Mouse (Mus musculus): Measurements from ENCODE around the gene Atp11a. TPM values are rescaled to one million over a fixed set of nuclear protein-coding genes. Genes with fewer than 3 reads are reported as not detected.

Gene Atp11a
- polyA plus RNA-seq, 1 experiment from 2014 or later: 7.0 TPM

GRCm38 (mm10) chr8:12856038-12856437 is 99.2 kb downstream of the Atp11a start:
- no peaks in the 10 kb centered on the region for H3K4me1 ChIP-seq (replicated peaks; ENCODE audit: control insufficient read depth, insufficient read depth, low read length)
- WGBS: 77% methylated on average over 15 of the region's 15 CpGs
- H3K4me3 ChIP-seq (ENCODE audit: low read depth, low read length): no peak overlapping the region
- peaks cover 24% of the 10 kb centered on the region; the same call in 1 of the 2 replicates for H3K27me3 ChIP-seq (replicated peaks; ENCODE audit: control insufficient read depth, insufficient read depth, low read length)
- H3K9ac ChIP-seq (ENCODE audit: low read depth, low read length): no peak overlapping the region
- no peak for DNase-seq (ENCODE audit: low spot score)
- H3K9me3 ChIP-seq (ENCODE audit: control insufficient read depth, low read length): no peaks in the 10 kb centered on the region
- no peaks in the 10 kb centered on the region for H3K36me3 ChIP-seq (ENCODE audit: control insufficient read depth, insufficient read depth, low read length)
- no peak overlapping the region for H3K27ac ChIP-seq (ENCODE audit: low read depth, low read length)
- H3K4me2 ChIP-seq: no peak overlapping the region
- ATAC-seq (replicated peaks; ENCODE audit: low FRiP score): no peak

DNA sequence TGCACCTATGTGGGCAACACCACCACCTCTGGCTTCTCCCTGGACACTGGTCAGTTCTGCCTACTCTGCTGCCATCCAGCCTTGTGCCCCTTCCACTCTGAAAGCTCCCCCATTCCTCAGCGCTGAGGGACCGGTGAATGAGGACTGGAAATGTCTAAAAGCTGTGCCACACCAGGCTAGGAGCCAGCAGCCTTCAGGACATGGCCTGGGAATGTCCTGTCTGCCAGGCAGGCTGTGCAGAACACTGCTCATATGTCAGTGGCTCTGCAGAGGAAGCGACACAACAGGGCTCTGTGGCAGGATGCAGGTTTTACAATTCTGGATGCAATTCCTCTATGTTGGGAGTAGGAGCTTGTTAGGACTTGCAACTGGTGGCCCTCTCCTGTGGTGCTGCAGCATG is 106.2 kb downstream of the Atp11a start:
- Histone ChIP-seq H3K9ac (ENCODE audit: low read depth, low read length) (no peak overlapping the region), H3K4me1 (replicated peaks; ENCODE audit: control insufficient read depth, insufficient read depth, low read length) (no peaks in the 10 kb centered on the region), H3K4me3 (ENCODE audit: low read depth, low read length) (no peak overlapping the region), H3K9me3 (ENCODE audit: control insufficient read depth, low read length) (no peaks in the 10 kb centered on the region), H3K27ac (ENCODE audit: low read depth, low read length) (no peak overlapping the region), H3K4me2 (no peak overlapping the region), H3K36me3 (ENCODE audit: control insufficient read depth, insufficient read depth, low read length) (no peaks in the 10 kb centered on the region), H3K27me3 (replicated peaks; ENCODE audit: control insufficient read depth, insufficient read depth, low read length) (peaks cover 30% of the 10 kb centered on the region)
- ATAC-seq (replicated peaks; ENCODE audit: low FRiP score) (no peak), DNase-seq (ENCODE audit: low spot score) (no peak)
- 88% methylated on average over 3 of the region's 3 CpGs for WGBS

- no peaks in the 10 kb centered on the region for H3K9me3 ChIP-seq (ENCODE audit: control insufficient read depth, low read length)
- no peak overlapping the region for H3K4me3 ChIP-seq (ENCODE audit: low read depth, low read length)
- no peaks in the 10 kb centered on the region for H3K36me3 ChIP-seq (ENCODE audit: control insufficient read depth, insufficient read depth, low read length)
- DNase-seq (ENCODE audit: low spot score): no peak
- no peak overlapping the region for H3K4me2 ChIP-seq
- 83% methylated on average over 14 of the region's 14 CpGs for WGBS
- H3K27me3 ChIP-seq (replicated peaks; ENCODE audit: control insufficient read depth, insufficient read depth, low read length): peaks cover 30% of the 10 kb centered on the region
- ATAC-seq (replicated peaks; ENCODE audit: low FRiP score): no peak
- H3K4me1 ChIP-seq (replicated peaks; ENCODE audit: control insufficient read depth, insufficient read depth, low read length): no peaks in the 10 kb centered on the region
- no peak overlapping the region for H3K9ac ChIP-seq (ENCODE audit: low read depth, low read length)
- no peak overlapping the region for H3K27ac ChIP-seq (ENCODE audit: low read depth, low read length)
Measured at GRCm38 (mm10) chr8:12863608-12864007, 106.8 kb downstream of the Atp11a start.

- Histone ChIP-seq H3K4me1 (replicated peaks; ENCODE audit: control insufficient read depth, insufficient read depth, low read length) (no peaks in the 10 kb centered on the region), H3K4me3 (ENCODE audit: low read depth, low read length) (no peak overlapping the region), H3K9me3 (ENCODE audit: control insufficient read depth, low read length) (no peaks in the 10 kb centered on the region), H3K36me3 (ENCODE audit: control insufficient read depth, insufficient read depth, low read length) (no peaks in the 10 kb centered on the region), H3K4me2 (no peak overlapping the region), H3K27me3 (replicated peaks; ENCODE audit: control insufficient read depth, insufficient read depth, low read length) (peaks cover 24% of the 10 kb centered on the region), H3K9ac (ENCODE audit: low read depth, low read length) (no peak overlapping the region), H3K27ac (ENCODE audit: low read depth, low read length) (no peak overlapping the region)
- WGBS: 80% methylated on average over 6 of the region's 6 CpGs
- ATAC-seq (replicated peaks; ENCODE audit: low FRiP score) (no peak), DNase-seq (ENCODE audit: low spot score) (no peak)
Measured at GRCm38 (mm10) chr8:12865790-12866189, 109.0 kb downstream of the Atp11a start.

GRCm38 (mm10) chr8:12869661-12870060 is 112.8 kb downstream of the Atp11a start:
- H3K27me3 ChIP-seq (replicated peaks; ENCODE audit: control insufficient read depth, insufficient read depth, low read length): peaks cover 30% of the 10 kb centered on the region
- peaks cover 5% of the 10 kb centered on the region for H3K4me1 ChIP-seq (replicated peaks; ENCODE audit: control insufficient read depth, insufficient read depth, low read length)
- no peak overlapping the region for H3K4me2 ChIP-seq
- ATAC-seq (replicated peaks; ENCODE audit: low FRiP score) (no peak), DNase-seq (ENCODE audit: low spot score) (no peak)
- H3K9me3 ChIP-seq (ENCODE audit: control insufficient read depth, low read length): no peaks in the 10 kb centered on the region
- no peak overlapping the region for H3K27ac ChIP-seq (ENCODE audit: low read depth, low read length)
- no peak overlapping the region for H3K9ac ChIP-seq (ENCODE audit: low read depth, low read length)
- WGBS: 69% methylated on average over 3 of the region's 3 CpGs
- no peak overlapping the region for H3K4me3 ChIP-seq (ENCODE audit: low read depth, low read length)
- H3K36me3 ChIP-seq (ENCODE audit: control insufficient read depth, insufficient read depth, low read length): no peaks in the 10 kb centered on the region

DNA sequence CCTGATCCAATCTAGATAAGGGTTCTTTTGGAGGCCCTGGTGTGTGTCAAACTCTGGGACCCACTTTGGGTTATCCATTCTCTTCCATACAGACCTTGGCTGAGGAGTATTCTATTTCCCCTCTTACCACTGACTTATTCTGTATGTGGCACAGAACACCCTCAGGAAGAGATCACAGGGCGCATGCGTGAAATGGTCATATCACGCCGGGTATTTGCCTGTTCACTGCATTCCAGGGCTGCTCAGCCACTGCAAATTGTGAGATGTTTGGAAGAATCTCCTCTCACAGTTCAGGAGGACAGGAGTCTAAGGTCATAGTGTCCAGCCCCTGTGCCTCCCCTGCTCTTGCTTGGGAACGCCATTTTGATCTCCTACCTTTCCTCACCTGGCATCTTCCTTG is 113.8 kb downstream of the Atp11a start:
- DNase-seq (ENCODE audit: low spot score): no peak
- ATAC-seq (replicated peaks; ENCODE audit: low FRiP score): no peak
- Histone ChIP-seq H3K4me3 (ENCODE audit: low read depth, low read length) (no peak overlapping the region), H3K4me2 (no peak overlapping the region), H3K27ac (ENCODE audit: low read depth, low read length) (no peak overlapping the region), H3K36me3 (ENCODE audit: control insufficient read depth, insufficient read depth, low read length) (no peaks in the 10 kb centered on the region), H3K9me3 (ENCODE audit: control insufficient read depth, low read length) (no peaks in the 10 kb centered on the region), H3K27me3 (replicated peaks; ENCODE audit: control insufficient read depth, insufficient read depth, low read length) (peaks cover 32% of the 10 kb centered on the region), H3K9ac (ENCODE audit: low read depth, low read length) (no peak overlapping the region), H3K4me1 (replicated peaks; ENCODE audit: control insufficient read depth, insufficient read depth, low read length) (peaks cover 5% of the 10 kb centered on the region)
- 79% methylated on average over 5 of the region's 5 CpGs for WGBS

- Histone ChIP-seq H3K27me3 (replicated peaks; ENCODE audit: control insufficient read depth, insufficient read depth, low read length) (peaks cover 32% of the 10 kb centered on the region), H3K27ac (ENCODE audit: low read depth, low read length) (no peak overlapping the region), H3K36me3 (ENCODE audit: control insufficient read depth, insufficient read depth, low read length) (no peaks in the 10 kb centered on the region), H3K4me1 (replicated peaks; ENCODE audit: control insufficient read depth, insufficient read depth, low read length) (peaks cover 5% of the 10 kb centered on the region), H3K4me3 (ENCODE audit: low read depth, low read length) (no peak overlapping the region), H3K9me3 (ENCODE audit: control insufficient read depth, low read length) (no peaks in the 10 kb centered on the region), H3K9ac (ENCODE audit: low read depth, low read length) (no peak overlapping the region), H3K4me2 (no peak overlapping the region)
- no peak for ATAC-seq (replicated peaks; ENCODE audit: low FRiP score)
- no peak for DNase-seq (ENCODE audit: low spot score)
- WGBS: 15% methylated on average over 5 of the region's 5 CpGs
Measured at GRCm38 (mm10) chr8:12871461-12871860, 114.6 kb downstream of the Atp11a start.

DNA sequence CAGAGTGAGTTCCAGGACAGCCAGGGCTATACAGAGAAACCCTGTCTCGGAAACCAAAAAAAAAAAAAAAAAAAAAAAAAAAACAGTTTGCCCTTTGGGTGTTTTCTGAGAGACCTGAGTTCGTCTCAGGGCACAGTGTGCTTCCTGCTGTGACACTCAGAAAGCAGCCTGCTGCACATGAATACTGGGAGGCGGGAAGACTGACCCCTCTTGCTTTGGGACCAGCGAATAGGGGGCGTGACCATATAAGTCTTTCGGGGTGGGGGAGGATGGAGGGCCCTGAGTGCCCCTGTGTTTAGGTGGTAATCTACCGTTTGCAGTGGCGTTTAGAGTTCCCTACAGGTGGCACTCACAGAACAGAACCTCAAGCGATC is 116.2 kb downstream of the Atp11a start:
- no peaks in the 10 kb centered on the region for H3K36me3 ChIP-seq (ENCODE audit: control insufficient read depth, insufficient read depth, low read length)
- ATAC-seq (replicated peaks; ENCODE audit: low FRiP score) (0 out of 2 replicates have a peak, but pooled peaks have one; percentile 13), DNase-seq (ENCODE audit: low spot score) (no peak)
- H3K4me3 ChIP-seq (ENCODE audit: low read depth, low read length): peak overlapping the region; percentile 53
- H3K4me2 ChIP-seq: peak overlapping the region; percentile 82
- 16% methylated on average over 9 of the region's 9 CpGs for WGBS
- no peak overlapping the region for H3K9ac ChIP-seq (ENCODE audit: low read depth, low read length)
- peaks cover 5% of the 10 kb centered on the region for H3K4me1 ChIP-seq (replicated peaks; ENCODE audit: control insufficient read depth, insufficient read depth, low read length)
- peaks cover 26% of the 10 kb centered on the region for H3K27me3 ChIP-seq (replicated peaks; ENCODE audit: control insufficient read depth, insufficient read depth, low read length)
- H3K27ac ChIP-seq (ENCODE audit: low read depth, low read length): no peak overlapping the region
- no peaks in the 10 kb centered on the region for H3K9me3 ChIP-seq (ENCODE audit: control insufficient read depth, low read length)

DNA sequence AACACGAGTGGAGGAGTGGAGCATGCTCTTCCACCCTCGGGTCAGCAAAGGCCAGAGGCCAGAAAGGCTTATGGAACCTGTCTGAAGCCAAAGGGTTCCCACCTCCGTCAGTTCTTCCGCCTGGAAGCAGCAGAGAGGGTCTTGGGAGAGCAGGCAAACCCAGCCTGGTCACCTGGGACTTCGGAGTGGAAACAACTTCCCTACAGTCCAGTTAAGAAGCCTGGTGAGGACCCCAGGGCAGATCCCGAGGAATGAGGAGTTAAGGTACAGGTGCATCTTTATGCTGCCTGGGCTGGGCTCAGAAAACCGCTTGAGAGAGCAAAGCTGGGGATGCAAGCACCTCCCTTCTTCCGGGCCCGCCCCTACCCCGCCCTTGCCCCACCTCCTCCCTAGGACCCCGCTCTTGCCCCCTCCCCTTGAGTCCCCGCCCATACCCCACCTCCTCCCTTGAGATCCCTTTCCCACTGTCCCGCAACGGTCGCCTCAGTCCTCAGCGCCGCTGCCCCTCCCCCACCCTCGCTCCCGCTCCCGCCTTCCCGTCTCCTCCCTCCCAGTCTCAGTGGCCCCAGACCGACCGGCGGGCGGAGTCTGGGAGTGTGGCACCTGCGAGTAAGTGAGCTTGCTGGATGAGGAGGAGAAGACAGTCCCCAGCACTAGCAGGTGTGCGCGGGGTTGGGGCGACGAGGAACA is 116.7 kb downstream of the Atp11a start, which contains the start of gene Mcf2l:
Mcf2l (plus strand) TSS at position 450 of the 690 bp plus-strand sequence.
- H3K4me1 ChIP-seq (replicated peaks; ENCODE audit: control insufficient read depth, insufficient read depth, low read length): peaks cover 5% of the 10 kb centered on the region
- peak; percentile 75 for DNase-seq (ENCODE audit: low spot score)
- H3K27ac ChIP-seq (ENCODE audit: low read depth, low read length): no peak within 1 kb of the TSS
- ATAC-seq (replicated peaks; ENCODE audit: low FRiP score): peak; percentile 70
- H3K36me3 ChIP-seq (ENCODE audit: control insufficient read depth, insufficient read depth, low read length): no peaks in the 10 kb centered on the region
- peak within 1 kb of the TSS; percentile 53 for H3K4me3 ChIP-seq (ENCODE audit: low read depth, low read length)
- H3K9ac ChIP-seq (ENCODE audit: low read depth, low read length): no peak within 1 kb of the TSS; the same call in 1 of the 2 replicates
- WGBS: 1% methylated on average over 30 of the region's 30 CpGs
- H3K9me3 ChIP-seq (ENCODE audit: control insufficient read depth, low read length): no peaks in the 10 kb centered on the region
- H3K4me2 ChIP-seq: peak within 1 kb of the TSS; percentile 82
- peaks cover 26% of the 10 kb centered on the region for H3K27me3 ChIP-seq (replicated peaks; ENCODE audit: control insufficient read depth, insufficient read depth, low read length)

All from liver, embryonic 11.5 days (tissue).